Mouse (Mus musculus): ENCODE results near the gene Casq1. TPM values are rescaled to one million over a fixed set of nuclear protein-coding genes. Genes with fewer than 3 reads are reported as not detected.
"Not testable (repeated sequence)": the region's sequence is repeated elsewhere in the genome, so short reads cannot be mapped to it uniquely, and the experiment has no call there.

Gene Casq1
- 26.1 and 53.9 TPM in 2 replicates for polyA plus RNA-seq (2015; fragmentation: Nextera tagmentation; extraction: Ambion mirVana)

DNA sequence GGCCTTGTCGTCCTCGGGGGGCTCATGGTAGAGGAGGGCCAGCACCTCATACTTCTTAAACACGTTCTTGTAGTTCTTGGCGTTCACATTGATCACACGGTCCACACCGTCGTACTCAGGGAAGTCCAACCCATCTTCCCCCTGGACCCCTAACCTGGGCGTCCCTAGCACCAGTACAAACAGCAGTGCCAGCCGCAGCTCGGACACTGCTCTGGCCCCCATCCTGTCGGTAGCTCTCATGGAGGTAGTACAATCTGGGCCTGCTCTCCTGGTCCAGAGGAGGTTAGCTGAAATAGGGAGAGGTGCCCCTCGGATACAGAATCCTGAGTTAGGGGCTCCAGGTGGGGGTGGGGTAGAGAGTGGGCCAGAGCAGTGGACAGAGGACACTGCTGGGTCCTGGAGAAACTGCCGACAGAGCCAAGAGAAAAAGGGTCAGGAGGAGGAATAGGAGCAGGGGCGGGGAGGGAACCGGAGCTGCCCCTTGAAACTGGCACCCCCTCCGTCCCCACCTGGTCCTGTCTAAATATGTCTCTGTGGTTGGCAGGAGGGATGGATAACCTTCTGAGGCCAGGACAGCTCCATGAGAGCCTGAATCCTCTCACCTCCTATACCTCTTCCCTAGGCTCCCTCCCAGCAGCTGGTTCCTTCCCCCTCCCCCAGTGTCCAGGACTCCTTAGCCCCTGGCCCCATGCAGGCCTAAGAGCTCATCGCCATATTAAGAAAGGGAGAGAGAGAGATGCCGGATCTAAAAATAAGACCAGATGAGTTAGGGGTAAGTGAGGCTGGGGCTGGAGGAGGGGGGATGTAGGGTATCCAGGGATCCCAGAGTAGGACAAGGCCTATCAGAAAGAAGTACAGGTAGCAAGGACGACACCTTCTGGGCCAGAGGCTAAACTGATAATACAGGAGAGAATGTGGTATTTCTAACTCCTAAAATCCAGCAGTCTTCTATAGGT is at the start of gene Casq1:
Casq1 (minus strand) TSS at position 418 of the 956 bp plus-strand sequence.
- Histone ChIP-seq H3K9me3 (replicated peaks; ENCODE audit: control insufficient read depth, low read length) (no peaks in the 10 kb centered on the region), H3K4me3 (replicated peaks; ENCODE audit: low read length) (no peak within 1 kb of the TSS), H3K4me2 (ENCODE audit: low read depth, low read length) (no peak within 1 kb of the TSS), H3K27ac (ENCODE audit: low read length) (peak within 1 kb of the TSS; percentile 76), H3K27me3 (ENCODE audit: control insufficient read depth, insufficient read depth, low read length) (no peaks in the 10 kb centered on the region), H3K4me1 (ENCODE audit: control insufficient read depth, insufficient read depth, low read length) (peaks cover 36% of the 10 kb centered on the region), H3K9ac (ENCODE audit: low read length) (peak within 1 kb of the TSS; percentile 9; the same call in 1 of the 2 replicates), H3K36me3 (ENCODE audit: control insufficient read depth, insufficient read depth, low read length) (no peaks in the 10 kb centered on the region)
- ATAC-seq (ENCODE audit: insufficient read depth, low FRiP score), result peak; percentile 16; the same call in 1 of the 2 replicates
- 84% methylated on average over 19 of the region's 19 CpGs for WGBS

- Histone ChIP-seq H3K27me3 (ENCODE audit: control insufficient read depth, insufficient read depth, low read length) (no peaks in the 10 kb centered on the region), H3K4me1 (ENCODE audit: control insufficient read depth, insufficient read depth, low read length) (no peaks in the 10 kb centered on the region), H3K9ac (ENCODE audit: low read length) (no peak within 1 kb of the TSS), H3K9me3 (replicated peaks; ENCODE audit: control insufficient read depth, low read length) (no peaks in the 10 kb centered on the region; the same call in 1 of the 2 replicates), H3K36me3 (ENCODE audit: control insufficient read depth, insufficient read depth, low read length) (no peaks in the 10 kb centered on the region), H3K27ac (ENCODE audit: low read length) (no peak within 1 kb of the TSS), H3K4me3 (replicated peaks; ENCODE audit: low read length) (no peak within 1 kb of the TSS), H3K4me2 (ENCODE audit: low read depth, low read length) (no peak within 1 kb of the TSS)
- no peak for ATAC-seq (ENCODE audit: insufficient read depth, low FRiP score)
- WGBS, result 63% methylated on average over 8 of the region's 8 CpGs
Observed at GRCm38 (mm10) chr1:172261477-172262078, 41.9 kb upstream of the Casq1 start, which contains the start of gene Igsf8. Gene Igsf8, plus strand, starts transcription at chr1:172261641.

GRCm38 (mm10) chr1:172258314-172258713 is 38.6 kb upstream of the Casq1 start, which contains the start of gene Atp1a4:
Gene Atp1a4, minus strand, starts transcription at chr1:172258414.
- Histone ChIP-seq H3K9ac (ENCODE audit: low read length) (no peak within 1 kb of the TSS), H3K27me3 (ENCODE audit: control insufficient read depth, insufficient read depth, low read length) (no peaks in the 10 kb centered on the region), H3K4me2 (ENCODE audit: low read depth, low read length) (no peak within 1 kb of the TSS), H3K36me3 (ENCODE audit: control insufficient read depth, insufficient read depth, low read length) (no peaks in the 10 kb centered on the region), H3K27ac (ENCODE audit: low read length) (no peak within 1 kb of the TSS), H3K4me1 (ENCODE audit: control insufficient read depth, insufficient read depth, low read length) (no peaks in the 10 kb centered on the region), H3K4me3 (replicated peaks; ENCODE audit: low read length) (no peak within 1 kb of the TSS), H3K9me3 (replicated peaks; ENCODE audit: control insufficient read depth, low read length) (no peaks in the 10 kb centered on the region)
- ATAC-seq (ENCODE audit: insufficient read depth, low FRiP score), result no peak
- 91% methylated on average over 6 of the region's 6 CpGs for WGBS

- H3K27ac ChIP-seq (ENCODE audit: low read length), result no peak overlapping the region
- no peaks in the 10 kb centered on the region for H3K36me3 ChIP-seq (ENCODE audit: control insufficient read depth, insufficient read depth, low read length)
- H3K4me1 ChIP-seq (ENCODE audit: control insufficient read depth, insufficient read depth, low read length), result no peaks in the 10 kb centered on the region
- H3K27me3 ChIP-seq (ENCODE audit: control insufficient read depth, insufficient read depth, low read length), result peaks cover 4% of the 10 kb centered on the region; the same call in 1 of the 2 replicates
- no peaks in the 10 kb centered on the region for H3K9me3 ChIP-seq (replicated peaks; ENCODE audit: control insufficient read depth, low read length)
- no peak overlapping the region for H3K4me3 ChIP-seq (replicated peaks; ENCODE audit: low read length)
- WGBS, result 56% methylated on average over 2 of the region's 2 CpGs
- H3K9ac ChIP-seq (ENCODE audit: low read length), result no peak overlapping the region
- no peak for ATAC-seq (ENCODE audit: insufficient read depth, low FRiP score)
- H3K4me2 ChIP-seq (ENCODE audit: low read depth, low read length), result no peak overlapping the region
Observed at GRCm38 (mm10) chr1:172247679-172248078, 28.0 kb upstream of the Casq1 start.

DNA sequence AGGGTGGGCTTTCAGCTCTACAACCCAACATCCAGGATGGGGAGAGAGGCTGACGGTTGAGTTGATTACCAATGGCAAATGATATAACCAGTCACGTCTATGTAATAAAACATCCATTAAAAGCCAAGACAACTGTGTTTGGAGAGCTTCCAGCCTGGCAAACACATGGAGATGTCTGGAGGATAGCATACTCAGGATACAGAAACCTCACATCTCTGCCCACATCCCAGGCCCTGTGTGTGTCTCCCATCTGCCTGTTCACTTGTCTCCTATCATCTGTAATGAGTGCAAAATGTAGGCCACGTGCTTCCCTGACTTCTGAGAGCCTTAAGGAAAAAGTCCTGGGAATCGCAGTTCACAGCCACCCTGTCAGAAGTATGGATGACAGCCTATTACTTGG is 27.5 kb upstream of the Casq1 start:
- Histone ChIP-seq H3K27ac (ENCODE audit: low read length) (no peak overlapping the region), H3K4me3 (replicated peaks; ENCODE audit: low read length) (no peak overlapping the region), H3K27me3 (ENCODE audit: control insufficient read depth, insufficient read depth, low read length) (peaks cover 4% of the 10 kb centered on the region; the same call in 1 of the 2 replicates), H3K36me3 (ENCODE audit: control insufficient read depth, insufficient read depth, low read length) (no peaks in the 10 kb centered on the region), H3K9me3 (replicated peaks; ENCODE audit: control insufficient read depth, low read length) (no peaks in the 10 kb centered on the region), H3K9ac (ENCODE audit: low read length) (no peak overlapping the region), H3K4me1 (ENCODE audit: control insufficient read depth, insufficient read depth, low read length) (no peaks in the 10 kb centered on the region), H3K4me2 (ENCODE audit: low read depth, low read length) (no peak overlapping the region)
- WGBS, result 66% methylated on average over 4 of the region's 4 CpGs
- ATAC-seq (ENCODE audit: insufficient read depth, low FRiP score), result no peak

GRCm38 (mm10) chr1:172244645-172245044 is 25.0 kb upstream of the Casq1 start:
- not testable (repeated sequence) for ATAC-seq (ENCODE audit: insufficient read depth, low FRiP score); H3K4me1 ChIP-seq (ENCODE audit: control insufficient read depth, insufficient read depth, low read length); H3K9ac ChIP-seq (ENCODE audit: low read length); H3K4me2 ChIP-seq (ENCODE audit: low read depth, low read length); H3K27me3 ChIP-seq (ENCODE audit: control insufficient read depth, insufficient read depth, low read length); H3K4me3 ChIP-seq (replicated peaks; ENCODE audit: low read length); H3K27ac ChIP-seq (ENCODE audit: low read length); H3K9me3 ChIP-seq (replicated peaks; ENCODE audit: control insufficient read depth, low read length); H3K36me3 ChIP-seq (ENCODE audit: control insufficient read depth, insufficient read depth, low read length)
- 41% methylated on average over 23 of the region's 23 CpGs for WGBS

DNA sequence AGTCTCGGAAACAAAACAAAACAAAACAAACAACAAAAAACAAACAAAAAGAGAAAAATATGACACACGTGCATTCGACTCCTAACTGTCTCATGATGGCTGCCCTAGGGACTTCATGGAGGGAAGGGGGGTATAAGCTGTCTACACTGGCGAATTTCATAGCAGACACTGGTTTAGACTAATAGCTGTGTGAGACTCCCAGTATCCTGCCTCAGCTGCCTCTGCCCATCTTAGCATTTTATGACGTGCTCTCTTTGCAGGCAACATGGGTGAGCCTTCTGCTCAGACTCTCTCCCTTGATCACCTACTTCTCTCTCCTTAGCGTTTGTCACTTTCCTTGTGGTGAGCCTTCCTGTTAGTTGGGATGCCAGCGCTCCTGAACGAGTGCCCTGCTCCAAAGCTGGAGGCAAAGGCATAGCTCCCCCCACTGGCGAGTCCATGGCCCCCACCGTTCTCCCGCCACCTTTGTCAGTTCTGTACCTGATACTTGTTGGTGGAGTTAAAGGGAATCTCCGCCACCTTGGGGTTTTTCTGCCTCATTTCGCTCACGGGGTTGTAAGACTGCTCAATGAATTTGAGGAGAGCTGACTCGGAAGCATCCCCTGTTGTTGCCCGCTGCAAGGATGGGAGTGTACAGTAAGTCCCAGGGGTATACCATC is 24.0 kb upstream of the Casq1 start:
- H3K9me3 ChIP-seq (replicated peaks; ENCODE audit: control insufficient read depth, low read length), result no peaks in the 10 kb centered on the region
- H3K36me3 ChIP-seq (ENCODE audit: control insufficient read depth, insufficient read depth, low read length), result no peaks in the 10 kb centered on the region
- H3K4me1 ChIP-seq (ENCODE audit: control insufficient read depth, insufficient read depth, low read length), result no peaks in the 10 kb centered on the region
- H3K27me3 ChIP-seq (ENCODE audit: control insufficient read depth, insufficient read depth, low read length), result peaks cover 4% of the 10 kb centered on the region; the same call in 1 of the 2 replicates
- no peak overlapping the region for H3K27ac ChIP-seq (ENCODE audit: low read length)
- ATAC-seq (ENCODE audit: insufficient read depth, low FRiP score), result no peak
- WGBS, result 30% methylated on average over 16 of the region's 16 CpGs
- H3K4me2 ChIP-seq (ENCODE audit: low read depth, low read length), result no peak overlapping the region
- H3K9ac ChIP-seq (ENCODE audit: low read length), result no peak overlapping the region
- H3K4me3 ChIP-seq (replicated peaks; ENCODE audit: low read length), result no peak overlapping the region

DNA sequence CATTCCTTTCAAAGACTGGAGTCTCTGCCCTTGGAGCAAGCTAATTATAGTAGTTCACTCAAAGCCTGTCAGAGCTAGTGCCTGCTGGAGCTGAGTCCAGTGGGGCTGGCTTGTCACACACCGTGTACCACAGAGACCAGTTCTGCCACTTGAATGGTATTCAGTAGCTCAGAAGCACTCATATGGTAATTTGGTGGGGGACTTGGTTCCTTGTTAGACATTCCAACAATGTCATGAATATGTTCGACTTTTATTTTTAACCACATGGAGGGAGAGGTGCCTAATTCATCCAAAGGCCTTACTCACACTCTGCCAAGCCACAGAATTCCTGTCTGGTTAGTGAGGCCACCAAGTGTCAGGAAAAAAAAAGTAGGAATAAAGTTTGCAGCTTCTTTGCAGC is 22.7 kb upstream of the Casq1 start:
- H3K9me3 ChIP-seq (replicated peaks; ENCODE audit: control insufficient read depth, low read length), result no peaks in the 10 kb centered on the region
- ATAC-seq (ENCODE audit: insufficient read depth, low FRiP score), result no peak
- no peak overlapping the region for H3K27ac ChIP-seq (ENCODE audit: low read length)
- H3K27me3 ChIP-seq (ENCODE audit: control insufficient read depth, insufficient read depth, low read length), result peaks cover 4% of the 10 kb centered on the region; the same call in 1 of the 2 replicates
- H3K4me3 ChIP-seq (replicated peaks; ENCODE audit: low read length), result no peak overlapping the region
- no peaks in the 10 kb centered on the region for H3K36me3 ChIP-seq (ENCODE audit: control insufficient read depth, insufficient read depth, low read length)
- H3K9ac ChIP-seq (ENCODE audit: low read length), result no peak overlapping the region
- 54% methylated on average over 2 of the region's 2 CpGs for WGBS
- no peaks in the 10 kb centered on the region for H3K4me1 ChIP-seq (ENCODE audit: control insufficient read depth, insufficient read depth, low read length)
- H3K4me2 ChIP-seq (ENCODE audit: low read depth, low read length), result no peak overlapping the region

All from stomach, embryonic 16.5 days (tissue).